10 mouse cellular contexts compared by ENCODE assay signal in genomic region chrX:105864367-105864766, GRCm38 (mm10).
DNase-seq lines count a peak whose midpoint lies in the region; ATAC-seq and TF ChIP-seq lines count a peak whose summit lies in the region.
"Had no signal": no experiment of that assay in that cellular context is flagged by ENCODE, and none has a peak within 500 bp of the region (broad histone marks: within the 10 kb centered on the region; RNA-seq: fewer than 3 reads in every experiment).

No protein-coding gene starts in this region.

- ATAC-seq in heart, embryonic 11.5 days (replicated peaks; ENCODE audit: insufficient number of reproducible peaks, low FRiP score, low TSS enrichment): no peak
- ATAC-seq in stomach, postnatal 0 days (ENCODE audit: low FRiP score, low TSS enrichment): no peak
- ATAC-seq in hindbrain, embryonic 16.5 days: no peak

- H3K4me2 ChIP-seq in heart, embryonic 11.5 days: no peak overlapping the region
- no peak overlapping the region for H3K4me2 ChIP-seq in stomach, postnatal 0 days (replicated peaks; ENCODE audit: low read depth)
- H3K4me2 ChIP-seq in hindbrain, embryonic 16.5 days (ENCODE audit: low read length): no peak overlapping the region
- H3K4me2 ChIP-seq: liver, embryonic 13.5 days had no signal

- H3K36me3 ChIP-seq in heart, embryonic 11.5 days (ENCODE audit: control insufficient read depth, insufficient read depth, low read length): no peaks in the 10 kb centered on the region
- H3K36me3 ChIP-seq in stomach, postnatal 0 days (ENCODE audit: control insufficient read depth, insufficient read depth, low read length): no peaks in the 10 kb centered on the region
- H3K36me3 ChIP-seq in hindbrain, embryonic 16.5 days (ENCODE audit: control insufficient read depth, insufficient read depth, low read length): no peaks in the 10 kb centered on the region

- H3K9ac ChIP-seq in heart, embryonic 11.5 days (ENCODE audit: low read depth, low read length): no peak overlapping the region
- no peak overlapping the region for H3K9ac ChIP-seq in stomach, postnatal 0 days (ENCODE audit: low read length)
- H3K9ac ChIP-seq in hindbrain, embryonic 16.5 days (ENCODE audit: low read depth, low read length): no peak overlapping the region
- H3K9ac ChIP-seq: liver, embryonic 13.5 days had no signal

- no peak overlapping the region for H3K27ac ChIP-seq in heart, embryonic 11.5 days (ENCODE audit: low read depth, low read length)
- H3K27ac ChIP-seq in stomach, postnatal 0 days (replicated peaks): no peak overlapping the region
- H3K27ac ChIP-seq in hindbrain, embryonic 16.5 days (ENCODE audit: low read depth, low read length): no peak overlapping the region
- H3K27ac ChIP-seq: liver, embryonic 13.5 days had no signal

- WGBS in heart, embryonic 11.5 days (ENCODE audit: insufficient replicate concordance): 83% methylated on average over 5 of the region's 5 CpGs
- 69% methylated on average over 5 of the region's 5 CpGs for WGBS in stomach, postnatal 0 days
- WGBS in hindbrain, embryonic 16.5 days: 82% methylated on average over 5 of the region's 5 CpGs

- TF ChIP-seq EP300 in stomach, postnatal 0 days (optimal IDR thresholded peaks at IDR 0.05): no peak

- intact Hi-C loops in heart, postnatal 10 days (cut with DNase I): no loop called here
- intact Hi-C loops in left cerebral cortex, postnatal 36 days (cut with DNase I): no loop called here

- no peaks in the 10 kb centered on the region for H3K9me3 ChIP-seq in heart, embryonic 11.5 days (replicated peaks; ENCODE audit: control insufficient read depth, low read length)
- H3K9me3 ChIP-seq in stomach, postnatal 0 days (ENCODE audit: control insufficient read depth, low read length): no peaks in the 10 kb centered on the region
- H3K9me3 ChIP-seq in hindbrain, embryonic 16.5 days (ENCODE audit: control insufficient read depth, low read length): no peaks in the 10 kb centered on the region
- H3K9me3 ChIP-seq: liver, embryonic 13.5 days had no signal

- DNase-seq in heart, postnatal 10 days: peak; percentile 18 to 39
- peak; percentile 57 for DNase-seq in CD4-positive, CD25-positive, alpha-beta regulatory T cell, adult 2 months (ENCODE audit: low read depth, low spot score)
- DNase-seq in T-cell, adult 2 months (ENCODE audit: low spot score): peak; percentile 21
- peak; percentile 5 to 18 for DNase-seq in kidney, postnatal 36 days
- peak; percentile 14 for DNase-seq in stomach, postnatal 0 days (ENCODE audit: low spot score)
- no peak for DNase-seq in left cerebral cortex, postnatal 36 days (ENCODE audit: low spot score in 2 of 2)
- DNase-seq: liver, embryonic 13.5 days had no signal

- H3K4me3 ChIP-seq in heart, embryonic 11.5 days (ENCODE audit: low read depth, low read length): no peak overlapping the region
- no peak overlapping the region for H3K4me3 ChIP-seq in stomach, postnatal 0 days (ENCODE audit: low read depth, low read length)
- no peak overlapping the region for H3K4me3 ChIP-seq in hindbrain, embryonic 16.5 days (ENCODE audit: low read length)
- H3K4me3 ChIP-seq: erythroblast, embryonic 14.5 days; liver, embryonic 13.5 days had no signal

- peak; percentile 62 for TF ChIP-seq CTCF in stomach, postnatal 0 days (IDR thresholded peaks at IDR 0.05; ENCODE audit: low read depth)

- H3K27me3 ChIP-seq in heart, embryonic 11.5 days (ENCODE audit: control insufficient read depth, insufficient read depth, low read length): no peaks in the 10 kb centered on the region
- H3K27me3 ChIP-seq in stomach, postnatal 0 days (ENCODE audit: control insufficient read depth, insufficient read depth, low read length): no peaks in the 10 kb centered on the region
- H3K27me3 ChIP-seq in hindbrain, embryonic 16.5 days (replicated peaks; ENCODE audit: control insufficient read depth, insufficient read depth, low read length): no peaks in the 10 kb centered on the region
- H3K27me3 ChIP-seq: liver, embryonic 13.5 days had no signal

- H3K4me1 ChIP-seq in heart, embryonic 11.5 days (ENCODE audit: control insufficient read depth, insufficient read depth, low read length): no peaks in the 10 kb centered on the region
- no peaks in the 10 kb centered on the region for H3K4me1 ChIP-seq in stomach, postnatal 0 days (replicated peaks; ENCODE audit: control insufficient read depth, insufficient read depth)
- no peaks in the 10 kb centered on the region for H3K4me1 ChIP-seq in hindbrain, embryonic 16.5 days (ENCODE audit: control insufficient read depth, insufficient read depth, low read depth, low read length)
- H3K4me1 ChIP-seq: liver, embryonic 13.5 days had no signal

Comparison
In these comparisons a context has a peak if more than half of its experiments do, and no peak if none do; other contexts are left out.
1. DNase-seq: peak in heart, postnatal 10 days (2 of 2), CD4-positive, CD25-positive, alpha-beta regulatory T cell, adult 2 months (single experiment), T-cell, adult 2 months (single experiment), kidney, postnatal 36 days (2 of 2) and stomach, postnatal 0 days (single experiment); none in left cerebral cortex, postnatal 36 days (0 of 2).